Mouse (Mus musculus): Measurements from ENCODE around the gene Tmem238. TPM values are rescaled to one million over a fixed set of nuclear protein-coding genes. Genes with fewer than 3 reads are reported as not detected.

Tmem238 gene
- polyA plus RNA-seq, 1 experiment from 2014 or later = 70.7 TPM

DNA sequence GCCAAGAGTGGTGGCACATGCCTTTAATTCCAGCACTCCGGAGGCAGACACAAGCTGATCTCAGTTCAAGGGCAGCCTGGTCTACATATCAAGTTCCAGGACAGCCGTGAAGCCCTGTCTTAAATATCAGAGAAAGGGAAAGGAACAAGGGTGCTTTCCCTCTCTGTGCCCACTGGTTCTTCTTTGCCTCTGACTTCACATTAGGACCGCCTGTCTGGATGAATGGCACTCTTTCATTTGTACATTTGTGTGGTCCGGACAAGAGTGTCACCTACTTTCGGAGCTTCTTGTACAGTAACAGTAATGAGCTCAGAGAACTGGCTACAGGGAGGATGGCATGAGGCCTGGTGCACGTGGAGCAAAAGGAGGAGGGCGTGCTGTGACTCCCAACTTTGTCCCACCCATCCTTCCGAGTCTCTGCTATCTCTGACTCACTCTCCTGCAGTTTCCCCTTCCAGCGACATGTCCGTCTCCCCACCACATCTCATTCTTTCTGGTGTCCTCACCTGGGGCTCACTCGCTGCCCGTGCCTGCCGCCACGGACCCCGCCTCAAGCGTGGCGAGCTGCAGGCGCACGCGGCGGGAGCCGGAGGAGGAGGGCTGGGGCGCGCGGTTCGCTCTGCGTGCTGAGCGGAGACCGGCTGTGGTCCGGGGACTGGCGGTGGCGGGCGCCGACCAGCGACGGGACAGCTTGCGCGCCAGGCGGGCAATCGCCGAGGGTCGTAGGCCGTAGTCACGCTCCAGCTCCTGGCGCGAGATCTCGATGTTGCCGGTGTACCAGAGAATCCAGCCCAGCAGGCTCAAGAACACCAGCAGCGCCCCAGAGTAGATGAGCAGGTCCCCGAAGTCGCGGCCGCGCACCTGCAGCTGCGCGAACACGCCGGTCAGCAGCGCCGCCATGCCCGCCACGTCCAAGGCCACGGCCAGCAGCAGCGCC is 689 bp downstream of the Tmem238 start:
- H3K4me1 ChIP-seq (replicated peaks; ENCODE audit: control insufficient read depth, insufficient read depth) = peaks cover 4% of the 10 kb centered on the region; the same call in 1 of the 2 replicates
- peak overlapping the region; percentile 59 for H3K4me3 ChIP-seq (ENCODE audit: low read depth, low read length)
- H3K9ac ChIP-seq (ENCODE audit: low read length) = peak overlapping the region; percentile 86
- peak overlapping the region; percentile 92 for H3K27ac ChIP-seq (replicated peaks)
- no peak for TF ChIP-seq EP300 (optimal IDR thresholded peaks at IDR 0.05)
- peak; percentile 59; the same call in 1 of the 2 replicates for TF ChIP-seq CTCF (IDR thresholded peaks at IDR 0.05; ENCODE audit: low read depth)
- no peaks in the 10 kb centered on the region for H3K27me3 ChIP-seq (ENCODE audit: control insufficient read depth, insufficient read depth, low read length)
- peak; percentile 76 for DNase-seq (ENCODE audit: low spot score)
- no peaks in the 10 kb centered on the region for H3K36me3 ChIP-seq (ENCODE audit: control insufficient read depth, insufficient read depth, low read length)
- WGBS = 2% methylated on average over 62 of the region's 64 CpGs
- peak overlapping the region; percentile 86 for H3K4me2 ChIP-seq (replicated peaks; ENCODE audit: low read depth)
- peak; percentile 45 for ATAC-seq (ENCODE audit: low FRiP score, low TSS enrichment)
- H3K9me3 ChIP-seq (ENCODE audit: control insufficient read depth, low read length) = no peaks in the 10 kb centered on the region

DNA sequence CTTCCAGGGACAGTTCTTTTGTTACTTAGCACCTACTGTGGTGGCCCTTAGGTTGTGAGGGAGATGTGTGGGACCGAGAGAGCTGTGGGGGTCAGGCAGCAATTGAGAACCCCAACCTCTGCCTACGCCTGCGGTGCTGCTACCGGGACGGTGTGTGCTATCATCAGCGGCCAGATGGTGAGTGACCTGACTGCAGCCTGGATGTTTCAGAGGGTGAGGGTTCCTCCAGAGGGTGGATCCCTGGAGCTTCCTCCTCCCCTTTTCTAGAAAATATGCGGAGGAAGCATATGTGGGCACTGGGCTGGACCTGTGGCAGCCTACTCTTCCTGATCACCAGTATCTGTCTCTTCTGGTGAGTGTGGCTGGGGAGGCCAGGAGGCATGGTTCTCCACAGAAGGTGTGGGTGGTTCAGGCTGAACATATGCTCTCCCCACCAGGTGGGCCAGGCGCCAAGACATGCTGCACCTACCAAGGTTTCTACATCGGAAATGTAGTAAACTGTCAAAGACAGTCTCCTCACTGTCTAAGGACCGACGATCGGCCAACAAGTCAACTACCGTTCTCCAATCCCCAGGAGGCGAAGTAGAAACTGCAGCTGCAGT is 5.7 kb downstream of the Tmem238 start:
- 81% methylated on average over 14 of the region's 14 CpGs for WGBS
- ATAC-seq (ENCODE audit: low FRiP score, low TSS enrichment) (no peak), DNase-seq (ENCODE audit: low spot score) (no peak)
- Histone ChIP-seq H3K27ac (replicated peaks) (no peak overlapping the region), H3K4me3 (ENCODE audit: low read depth, low read length) (no peak overlapping the region), H3K9me3 (ENCODE audit: control insufficient read depth, low read length) (no peaks in the 10 kb centered on the region), H3K36me3 (ENCODE audit: control insufficient read depth, insufficient read depth, low read length) (no peaks in the 10 kb centered on the region), H3K4me2 (replicated peaks; ENCODE audit: low read depth) (no peak overlapping the region), H3K9ac (ENCODE audit: low read length) (no peak overlapping the region), H3K27me3 (ENCODE audit: control insufficient read depth, insufficient read depth, low read length) (no peaks in the 10 kb centered on the region), H3K4me1 (replicated peaks; ENCODE audit: control insufficient read depth, insufficient read depth) (no peaks in the 10 kb centered on the region; the same call in 1 of the 2 replicates)
- TF ChIP-seq EP300 (optimal IDR thresholded peaks at IDR 0.05) = no peak
- TF ChIP-seq CTCF (IDR thresholded peaks at IDR 0.05; ENCODE audit: low read depth) = no peak

DNA sequence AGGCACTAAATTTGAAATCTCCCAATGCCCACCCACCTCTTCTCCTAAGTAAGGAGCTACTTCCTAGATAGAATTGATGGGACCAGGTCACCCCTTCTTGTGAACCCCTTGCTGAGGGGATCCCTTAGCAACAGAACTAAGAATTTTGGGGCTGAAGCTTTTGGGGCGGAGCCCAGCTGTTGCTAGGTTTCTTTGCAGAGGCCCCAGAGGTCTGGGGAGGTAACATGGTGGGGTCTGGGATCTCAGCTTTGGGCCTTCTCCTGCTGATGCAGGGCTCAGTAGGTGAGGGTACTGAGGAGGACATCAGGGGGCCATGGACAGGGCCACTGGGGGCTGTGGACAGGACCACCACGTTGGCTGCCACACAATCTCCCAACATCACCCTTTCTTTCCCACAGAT is 6.7 kb downstream of the Tmem238 start, which contains the start of the genes Il11 and Tmem190:
Il11 (minus strand) TSS at position 101 of the 400 bp plus-strand sequence.
Tmem190 (plus strand) TSS at position 179 of the 400 bp plus-strand sequence.
- Histone ChIP-seq H3K27ac (replicated peaks) (no peak within 1 kb of the TSS), H3K9ac (ENCODE audit: low read length) (no peak within 1 kb of the TSS), H3K36me3 (ENCODE audit: control insufficient read depth, insufficient read depth, low read length) (no peaks in the 10 kb centered on the region), H3K4me2 (replicated peaks; ENCODE audit: low read depth) (no peak within 1 kb of the TSS), H3K9me3 (ENCODE audit: control insufficient read depth, low read length) (no peaks in the 10 kb centered on the region), H3K4me3 (ENCODE audit: low read depth, low read length) (no peak within 1 kb of the TSS), H3K27me3 (ENCODE audit: control insufficient read depth, insufficient read depth, low read length) (no peaks in the 10 kb centered on the region), H3K4me1 (replicated peaks; ENCODE audit: control insufficient read depth, insufficient read depth) (no peaks in the 10 kb centered on the region)
- DNase-seq (ENCODE audit: low spot score) (no peak), ATAC-seq (ENCODE audit: low FRiP score, low TSS enrichment) (no peak)
- no peak for TF ChIP-seq CTCF (IDR thresholded peaks at IDR 0.05; ENCODE audit: low read depth)
- WGBS = 71% methylated on average over 2 of the region's 2 CpGs

DNA sequence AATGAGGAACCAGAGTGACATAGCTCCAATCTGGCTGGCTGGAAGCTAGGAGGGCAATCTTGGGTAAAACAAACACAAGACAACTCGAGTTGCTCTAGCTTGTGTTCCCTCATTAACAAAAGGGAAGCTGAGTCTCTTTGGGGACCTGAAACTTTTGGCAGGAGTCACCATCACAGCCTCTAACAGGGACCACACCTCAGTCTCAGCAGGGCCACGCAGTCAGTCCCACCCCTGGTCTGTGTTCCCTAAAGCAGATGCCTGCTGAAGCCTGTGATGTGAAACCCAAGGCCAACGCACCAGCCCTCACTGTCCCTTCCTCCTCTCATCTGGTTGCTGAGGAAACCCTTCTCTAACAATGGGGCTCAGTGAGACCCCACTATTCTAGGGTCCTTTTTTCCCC is 7.3 kb downstream of the Tmem238 start:
- Histone ChIP-seq H3K4me3 (ENCODE audit: low read depth, low read length) (no peak overlapping the region), H3K27ac (replicated peaks) (no peak overlapping the region), H3K4me2 (replicated peaks; ENCODE audit: low read depth) (no peak overlapping the region), H3K9ac (ENCODE audit: low read length) (no peak overlapping the region), H3K4me1 (replicated peaks; ENCODE audit: control insufficient read depth, insufficient read depth) (0 out of 2 replicates have a peak, but pooled peaks cover under 1% of the 10 kb centered on the region), H3K27me3 (ENCODE audit: control insufficient read depth, insufficient read depth, low read length) (no peaks in the 10 kb centered on the region), H3K36me3 (ENCODE audit: control insufficient read depth, insufficient read depth, low read length) (no peaks in the 10 kb centered on the region), H3K9me3 (ENCODE audit: control insufficient read depth, low read length) (no peaks in the 10 kb centered on the region)
- TF ChIP-seq EP300 (optimal IDR thresholded peaks at IDR 0.05) (no peak), CTCF (IDR thresholded peaks at IDR 0.05; ENCODE audit: low read depth) (no peak)
- ATAC-seq (ENCODE audit: low FRiP score, low TSS enrichment) (no peak), DNase-seq (ENCODE audit: low spot score) (no peak)
- 40% methylated on average over 3 of the region's 3 CpGs for WGBS

DNA sequence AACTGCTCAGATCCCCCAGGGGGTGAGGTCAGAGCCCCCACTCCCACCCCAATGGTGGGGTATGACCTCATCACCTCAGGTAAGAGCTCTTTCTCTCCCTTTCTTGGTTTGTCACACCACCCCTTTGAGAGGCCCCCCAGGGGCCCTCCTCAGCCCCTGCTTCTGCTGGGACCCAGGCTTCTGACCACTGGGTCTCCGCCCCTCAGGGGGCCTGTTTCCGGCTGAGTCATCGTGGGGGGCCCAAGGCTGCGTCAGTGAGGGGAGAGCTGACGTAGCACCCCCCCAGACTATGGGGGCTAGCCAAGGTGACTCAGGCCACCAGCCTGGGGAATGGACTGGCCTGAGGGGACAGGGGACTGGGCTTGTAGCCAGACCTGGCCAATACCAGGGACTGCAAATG is 9.5 kb downstream of the Tmem238 start:
- Histone ChIP-seq H3K9me3 (ENCODE audit: control insufficient read depth, low read length) (no peaks in the 10 kb centered on the region), H3K27ac (replicated peaks) (no peak overlapping the region), H3K27me3 (ENCODE audit: control insufficient read depth, insufficient read depth, low read length) (no peaks in the 10 kb centered on the region), H3K9ac (ENCODE audit: low read length) (no peak overlapping the region), H3K4me1 (replicated peaks; ENCODE audit: control insufficient read depth, insufficient read depth) (0 out of 2 replicates have a peak, but pooled peaks cover 3% of the 10 kb centered on the region), H3K4me3 (ENCODE audit: low read depth, low read length) (no peak overlapping the region), H3K4me2 (replicated peaks; ENCODE audit: low read depth) (no peak overlapping the region), H3K36me3 (ENCODE audit: control insufficient read depth, insufficient read depth, low read length) (no peaks in the 10 kb centered on the region)
- 28% methylated on average over 5 of the region's 5 CpGs for WGBS
- TF ChIP-seq EP300 (optimal IDR thresholded peaks at IDR 0.05) (no peak), CTCF (IDR thresholded peaks at IDR 0.05; ENCODE audit: low read depth) (no peak)
- no peak for DNase-seq (ENCODE audit: low spot score)
- ATAC-seq (ENCODE audit: low FRiP score, low TSS enrichment) = no peak

Measured in stomach, postnatal 0 days (tissue).